Mouse (Mus musculus) midbrain, postnatal 0 days (tissue): ENCODE results near the gene Fstl1. TPM values are rescaled to one million over a fixed set of nuclear protein-coding genes. Genes with fewer than 3 reads are reported as not detected.

Experiments used
- ATAC-seq: fragments of 200-750 bp; cut with Nextera tagmentation; 2 replicates; pipeline ENCODE4 v1.8.0; 2017; ENCODE audit warnings: moderate number of reproducible peaks, mild to moderate bottlenecking, moderate TSS enrichment, moderate library complexity; ENCODE audit not compliant: low FRiP score
- DNase-seq: peaks from one replicate; pipeline ENCODE4 v3.0.0-alpha.2; 2015; ENCODE audit warnings: low spot score
- H3K27ac ChIP-seq: fragments of 300-500 bp; sonication (generic); 2 replicates; pipeline ENCODE4 v1.5.1; 2014; ENCODE audit warnings: low read depth, mild to moderate bottlenecking, low read length, mixed read lengths
- H3K27me3 ChIP-seq: fragments of 300-500 bp; sonication (generic); 2 replicates; pipeline ENCODE4 v1.6.1; 2014; ENCODE audit warnings: low read length, control low read depth, mixed read lengths; ENCODE audit not compliant: insufficient read depth
- H3K36me3 ChIP-seq: fragments of 300-500 bp; sonication (generic); 2 replicates; pipeline ENCODE4 v1.6.1; 2014; ENCODE audit warnings: low read length, control low read depth, mixed read lengths; ENCODE audit not compliant: insufficient read depth
- H3K4me1 ChIP-seq: fragments of 300-500 bp; sonication (generic); 2 replicates; pipeline ENCODE4 v1.6.1; 2014; ENCODE audit warnings: mild to moderate bottlenecking, control low read depth, antibody characterized with exemption, low read length, mixed read lengths; ENCODE audit not compliant: insufficient read depth
- H3K4me2 ChIP-seq: fragments of 300-500 bp; sonication (generic); 2 replicates; pipeline ENCODE4 v1.6.1; 2014; ENCODE audit warnings: low read depth, mild to moderate bottlenecking, low read length, mixed read lengths; ENCODE audit not compliant: poor library complexity, severe bottlenecking
- H3K4me3 ChIP-seq: fragments of 300-500 bp; sonication (generic); 2 replicates; pipeline ENCODE4 v1.5.1; 2014; ENCODE audit warnings: low read depth, mild to moderate bottlenecking, low read length, moderate library complexity
- H3K9ac ChIP-seq: fragments of 300-500 bp; sonication (generic); replicated peaks from 2 replicates; pipeline ENCODE4 v1.6.1; 2014; ENCODE audit warnings: mild to moderate bottlenecking, low read length, moderate library complexity, mixed read lengths; ENCODE audit not compliant: poor library complexity, severe bottlenecking
- H3K9me3 ChIP-seq: fragments of 300-500 bp; sonication (generic); 2 replicates; pipeline ENCODE4 v1.6.1; 2016; ENCODE audit warnings: low read length, control low read depth
- CTCF ChIP-seq: IDR thresholded peaks from 2 replicates; pipeline ENCODE4 v1.5.1; 2016; ENCODE audit warnings: antibody characterized with exemption, mild to moderate bottlenecking
- WGBS: fragments of 180-500 bp; shearing (Covaris S2); extraction: QIAGEN DNeasy Blood & Tissue Kit; methylation state at CpG from one replicate; pipeline ENCODE4 v1.1.7; 2014; 5-methylcytosine and 5-hydroxymethylcytosine counted together
- polyA plus RNA-seq: library from polyadenylated mRNA; unstranded; fragments of >200 nt; fragmentation: Nextera tagmentation; extraction: Ambion mirVana; gene quantifications from 2 replicates; pipeline ENCODE4 v1.2.1, GENCODE M21; 2015
- total RNA-seq: library from RNA; depleted of rRNA; stranded (reverse); fragments of >200 nt; gene quantifications from 2 replicates; pipeline ENCODE4 v1.2.3, GENCODE M21; 2014

Gene Fstl1
- total and polyA plus RNA-seq, 2 experiments from 2014 or later = 51.6 to 58.8 TPM

GRCm38 (mm10) chr16:37854593-37854992 lies 77.9 kb downstream of the Fstl1 start:
- no peaks in the 10 kb centered on the region for H3K36me3 ChIP-seq
- H3K27me3 ChIP-seq = no peaks in the 10 kb centered on the region
- no peaks in the 10 kb centered on the region for H3K4me1 ChIP-seq
- TF ChIP-seq CTCF = no peak
- 88% methylated on average over 5 of the region's 5 CpGs for WGBS
- H3K4me2 ChIP-seq = no peak overlapping the region
- no peaks in the 10 kb centered on the region for H3K9me3 ChIP-seq
- H3K27ac ChIP-seq = no peak overlapping the region
- ATAC-seq (no peak), DNase-seq (no peak)
- H3K9ac ChIP-seq = no peak overlapping the region
- no peak overlapping the region for H3K4me3 ChIP-seq

GRCm38 (mm10) chr16:37855583-37855982 lies 78.9 kb downstream of the Fstl1 start:
- Histone ChIP-seq H3K36me3 (no peaks in the 10 kb centered on the region), H3K4me1 (no peaks in the 10 kb centered on the region), H3K4me3 (no peak overlapping the region), H3K4me2 (no peak overlapping the region), H3K27me3 (no peaks in the 10 kb centered on the region), H3K27ac (no peak overlapping the region), H3K9ac (no peak overlapping the region), H3K9me3 (no peaks in the 10 kb centered on the region)
- no peak for TF ChIP-seq CTCF
- WGBS = 85% methylated on average over 8 of the region's 8 CpGs
- DNase-seq (no peak), ATAC-seq (no peak)

GRCm38 (mm10) chr16:37856327-37856726 lies 79.7 kb downstream of the Fstl1 start:
- Histone ChIP-seq H3K27ac (no peak overlapping the region), H3K4me3 (no peak overlapping the region), H3K9ac (no peak overlapping the region), H3K36me3 (no peaks in the 10 kb centered on the region), H3K4me1 (no peaks in the 10 kb centered on the region), H3K27me3 (no peaks in the 10 kb centered on the region), H3K4me2 (no peak overlapping the region), H3K9me3 (no peaks in the 10 kb centered on the region)
- TF ChIP-seq CTCF = no peak
- ATAC-seq (no peak), DNase-seq (no peak)
- WGBS = 64% methylated on average over 3 of the region's 3 CpGs

- H3K9me3 ChIP-seq = no peaks in the 10 kb centered on the region
- ATAC-seq (no peak), DNase-seq (no peak)
- no peak overlapping the region for H3K4me3 ChIP-seq
- no peaks in the 10 kb centered on the region for H3K4me1 ChIP-seq
- H3K27ac ChIP-seq = no peak overlapping the region
- no peak overlapping the region for H3K4me2 ChIP-seq
- no peak overlapping the region for H3K9ac ChIP-seq
- 63% methylated on average over 8 of the region's 8 CpGs for WGBS
- TF ChIP-seq CTCF = no peak
- H3K36me3 ChIP-seq = no peaks in the 10 kb centered on the region
- no peaks in the 10 kb centered on the region for H3K27me3 ChIP-seq
Observed at GRCm38 (mm10) chr16:37857495-37857894, 80.8 kb downstream of the Fstl1 start.

GRCm38 (mm10) chr16:37860213-37860612 lies 83.5 kb downstream of the Fstl1 start:
- Histone ChIP-seq H3K27ac (no peak overlapping the region), H3K9me3 (no peaks in the 10 kb centered on the region), H3K27me3 (no peaks in the 10 kb centered on the region), H3K4me1 (no peaks in the 10 kb centered on the region), H3K36me3 (no peaks in the 10 kb centered on the region), H3K4me2 (no peak overlapping the region), H3K9ac (no peak overlapping the region), H3K4me3 (no peak overlapping the region)
- ATAC-seq (no peak), DNase-seq (no peak)
- WGBS = 87% methylated on average over 7 of the region's 7 CpGs
- no peak for TF ChIP-seq CTCF

GRCm38 (mm10) chr16:37861029-37861428 lies 84.4 kb downstream of the Fstl1 start, which contains the start of gene Gm36028:
TSS of gene Gm36028 (minus strand) at chr16:37861146.
- H3K36me3 ChIP-seq = no peaks in the 10 kb centered on the region
- no peak within 1 kb of the TSS for H3K4me2 ChIP-seq
- H3K4me1 ChIP-seq = no peaks in the 10 kb centered on the region
- H3K27me3 ChIP-seq = no peaks in the 10 kb centered on the region
- no peak within 1 kb of the TSS for H3K9ac ChIP-seq
- no peaks in the 10 kb centered on the region for H3K9me3 ChIP-seq
- no peak for DNase-seq
- no peak within 1 kb of the TSS for H3K27ac ChIP-seq
- 86% methylated on average over 7 of the region's 7 CpGs for WGBS
- ATAC-seq = no peak
- H3K4me3 ChIP-seq = no peak within 1 kb of the TSS
- no peak for TF ChIP-seq CTCF
